Mouse (Mus musculus) forebrain, postnatal 0 days (tissue): ENCODE data around the gene Tbxa2r. TPM values are rescaled to one million over a fixed set of nuclear protein-coding genes. Genes with fewer than 3 reads are reported as not detected.

Source experiments
- ATAC-seq: fragments of 200-750 bp; cut with Nextera tagmentation; 2 replicates; pipeline ENCODE4 v1.8.0; 2017; ENCODE audit warnings: mild to moderate bottlenecking, moderate library complexity
- DNase-seq: peaks from one replicate; pipeline ENCODE4 v3.0.0-alpha.2; 2015
- H3K27ac ChIP-seq: fragments of 300-500 bp; sonication (generic); 2 replicates; pipeline ENCODE4 v1.5.1; 2014; ENCODE audit warnings: low read depth, mild to moderate bottlenecking, antibody characterized with exemption, low read length, moderate library complexity, mixed read lengths
- H3K27me3 ChIP-seq: fragments of 300-500 bp; sonication (generic); 2 replicates; pipeline ENCODE4 v1.6.1; 2014; ENCODE audit warnings: mild to moderate bottlenecking, low read length, mixed read lengths; ENCODE audit not compliant: insufficient read depth
- H3K36me3 ChIP-seq: fragments of 300-500 bp; sonication (generic); 2 replicates; pipeline ENCODE4 v1.6.1; 2014; ENCODE audit warnings: mild to moderate bottlenecking, moderate library complexity; ENCODE audit not compliant: insufficient read depth
- H3K4me1 ChIP-seq: fragments of 300-500 bp; sonication (generic); 2 replicates; pipeline ENCODE4 v1.6.1; 2014; ENCODE audit warnings: antibody characterized with exemption; ENCODE audit not compliant: insufficient read depth
- H3K4me2 ChIP-seq: fragments of 300-500 bp; sonication (generic); 2 replicates; pipeline ENCODE4 v1.6.1; 2014; ENCODE audit warnings: low read depth, mild to moderate bottlenecking, moderate library complexity
- H3K4me3 ChIP-seq: fragments of 300-500 bp; sonication (generic); 2 replicates; pipeline ENCODE4 v1.5.1; 2014; ENCODE audit warnings: low read depth, low read length, mixed read lengths
- H3K9ac ChIP-seq: fragments of 300-500 bp; sonication (generic); 2 replicates; pipeline ENCODE4 v1.6.1; 2014; ENCODE audit warnings: mild to moderate bottlenecking
- H3K9me3 ChIP-seq: fragments of 300-500 bp; sonication (generic); 2 replicates; pipeline ENCODE4 v1.6.1; 2016; ENCODE audit warnings: low read length
- CTCF ChIP-seq: sonication (generic); IDR thresholded peaks from 2 replicates; pipeline ENCODE4 v1.5.1; 2016; ENCODE audit warnings: antibody characterized with exemption, control low read depth, low read depth
- WGBS: fragments of 180-500 bp; shearing (Covaris S2); extraction: QIAGEN DNeasy Blood & Tissue Kit; methylation state at CpG from one replicate; pipeline ENCODE4 v1.1.7; 2014; 5-methylcytosine and 5-hydroxymethylcytosine counted together
- polyA plus RNA-seq: library from polyadenylated mRNA; unstranded; fragments of >200 nt; fragmentation: Nextera tagmentation; extraction: Ambion mirVana; gene quantifications from 2 replicates; pipeline ENCODE4 v1.2.1, GENCODE M21; 2015
- total RNA-seq: library from RNA; depleted of rRNA; stranded (reverse); fragments of >200 nt; gene quantifications from 2 replicates; pipeline ENCODE4 v1.2.3, GENCODE M21; 2014

Tbxa2r gene
- total and polyA plus RNA-seq, 2 experiments from 2014 or later = 3.3 to 3.9 TPM

DNA sequence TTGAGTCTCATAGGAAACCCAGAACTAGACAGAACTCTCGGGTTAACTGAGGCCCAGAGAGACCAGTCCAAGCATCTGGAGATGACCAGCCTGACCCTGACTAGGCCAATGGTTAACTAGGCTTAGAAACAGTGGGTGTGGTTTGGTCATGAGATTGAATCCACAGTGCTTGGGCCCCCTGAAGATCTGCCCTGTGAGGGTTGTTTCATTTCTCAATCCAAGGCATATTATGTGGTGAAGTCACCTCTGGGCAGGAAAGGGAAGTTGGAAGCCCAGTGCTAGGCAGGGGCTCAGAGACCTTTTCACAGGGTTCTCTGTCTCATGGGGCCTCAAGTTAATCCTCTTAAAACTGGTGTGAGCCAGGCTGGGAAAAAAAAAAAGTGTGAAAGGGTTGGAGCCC lies 30.3 kb downstream of the Tbxa2r start:
- H3K36me3 ChIP-seq = 0 out of 2 replicates have a peak, but pooled peaks cover 8% of the 10 kb centered on the region
- no peak overlapping the region for H3K4me3 ChIP-seq
- DNase-seq (no peak), ATAC-seq (no peak)
- WGBS = 56% methylated on average over 1 of the region's 1 CpGs
- H3K9ac ChIP-seq = no peak overlapping the region
- TF ChIP-seq CTCF = no peak
- H3K4me1 ChIP-seq = peaks cover 8% of the 10 kb centered on the region
- H3K4me2 ChIP-seq = peak overlapping the region; percentile 95; the same call in 1 of the 2 replicates
- no peak overlapping the region for H3K27ac ChIP-seq
- H3K27me3 ChIP-seq = 0 out of 2 replicates have a peak, but pooled peaks cover 7% of the 10 kb centered on the region
- H3K9me3 ChIP-seq = no peaks in the 10 kb centered on the region

- ATAC-seq (no peak), DNase-seq (no peak)
- Histone ChIP-seq H3K27me3 (0 out of 2 replicates have a peak, but pooled peaks cover 7% of the 10 kb centered on the region), H3K36me3 (0 out of 2 replicates have a peak, but pooled peaks cover 8% of the 10 kb centered on the region), H3K4me2 (no peak overlapping the region), H3K9me3 (no peaks in the 10 kb centered on the region), H3K4me1 (peaks cover 12% of the 10 kb centered on the region), H3K27ac (no peak overlapping the region), H3K9ac (no peak overlapping the region), H3K4me3 (no peak overlapping the region)
- TF ChIP-seq CTCF = no peak
- 77% methylated on average over 8 of the region's 8 CpGs for WGBS
Measured at GRCm38 (mm10) chr10:81360721-81361120, 32.2 kb downstream of the Tbxa2r start.

DNA sequence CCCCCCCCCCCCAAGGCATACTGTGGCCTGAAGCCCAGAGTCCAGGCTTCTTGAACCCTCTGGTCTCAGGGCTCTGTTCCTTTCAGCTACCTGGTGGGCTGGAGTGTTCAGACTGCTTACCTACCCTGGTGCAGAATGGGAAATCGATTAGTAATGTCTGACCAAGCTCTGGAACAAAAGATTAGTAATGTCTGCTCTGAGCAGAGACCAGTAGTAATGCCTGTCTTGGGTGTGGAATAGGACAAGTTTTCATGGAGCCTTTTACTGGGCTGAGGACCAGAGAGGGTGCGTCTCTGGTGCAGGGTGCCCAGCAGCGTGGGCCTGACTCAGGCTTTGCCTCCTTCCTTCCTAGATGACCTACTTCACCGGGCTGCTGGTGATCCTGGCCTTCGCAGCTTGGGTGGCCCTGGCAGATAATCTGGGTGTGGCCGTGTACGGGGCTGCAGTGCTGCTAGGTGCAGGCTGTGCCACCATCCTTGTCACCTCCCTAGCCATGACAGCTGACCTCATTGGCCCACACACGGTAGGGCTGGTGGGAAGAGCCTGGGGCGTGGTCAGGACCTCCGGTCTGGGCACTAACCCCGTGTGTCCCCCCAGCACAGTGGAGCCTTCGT lies 33.9 kb downstream of the Tbxa2r start:
- 0 out of 2 replicates have a peak, but pooled peaks cover 7% of the 10 kb centered on the region for H3K27me3 ChIP-seq
- H3K36me3 ChIP-seq = peaks cover 20% of the 10 kb centered on the region
- no peak for TF ChIP-seq CTCF
- 81% methylated on average over 12 of the region's 12 CpGs for WGBS
- no peak overlapping the region for H3K27ac ChIP-seq
- H3K4me2 ChIP-seq = no peak overlapping the region
- peaks cover 12% of the 10 kb centered on the region for H3K4me1 ChIP-seq
- no peak for ATAC-seq
- no peak overlapping the region for H3K9ac ChIP-seq
- no peak for DNase-seq
- H3K4me3 ChIP-seq = no peak overlapping the region
- H3K9me3 ChIP-seq = no peaks in the 10 kb centered on the region

GRCm38 (mm10) chr10:81363436-81364346 lies 35.2 kb downstream of the Tbxa2r start:
- ATAC-seq = no peak
- H3K27me3 ChIP-seq = 0 out of 2 replicates have a peak, but pooled peaks cover 7% of the 10 kb centered on the region
- DNase-seq = no peak
- H3K9ac ChIP-seq = no peak overlapping the region; the same call in 1 of the 2 replicates
- no peak overlapping the region; the same call in 1 of the 2 replicates for H3K4me3 ChIP-seq
- H3K4me2 ChIP-seq = peak overlapping the region; percentile 30
- H3K27ac ChIP-seq = no peak overlapping the region
- H3K9me3 ChIP-seq = no peaks in the 10 kb centered on the region
- H3K4me1 ChIP-seq = 0 out of 2 replicates have a peak, but pooled peaks cover 4% of the 10 kb centered on the region
- peaks cover 32% of the 10 kb centered on the region for H3K36me3 ChIP-seq
- 17% methylated on average over 54 of the region's 54 CpGs for WGBS
- no peak for TF ChIP-seq CTCF

- Histone ChIP-seq H3K4me2 (peak overlapping the region; percentile 30), H3K4me3 (no peak overlapping the region), H3K4me1 (0 out of 2 replicates have a peak, but pooled peaks cover 4% of the 10 kb centered on the region), H3K27me3 (0 out of 2 replicates have a peak, but pooled peaks cover 7% of the 10 kb centered on the region), H3K9me3 (no peaks in the 10 kb centered on the region), H3K27ac (no peak overlapping the region), H3K36me3 (peaks cover 42% of the 10 kb centered on the region), H3K9ac (0 out of 2 replicates have a peak overlapping the region, but pooled peaks have one; percentile 6)
- 9% methylated on average over 28 of the region's 28 CpGs for WGBS
- DNase-seq = no peak
- TF ChIP-seq CTCF = no peak
- ATAC-seq = no peak
Measured at GRCm38 (mm10) chr10:81364666-81365065, 36.1 kb downstream of the Tbxa2r start.

GRCm38 (mm10) chr10:81365073-81365472 lies 36.5 kb downstream of the Tbxa2r start:
- no peak overlapping the region for H3K4me3 ChIP-seq
- H3K36me3 ChIP-seq = peaks cover 46% of the 10 kb centered on the region

More at GRCm38 (mm10) chr10:81365073-81365472, 36.5 kb downstream of the Tbxa2r start:
- H3K4me1 ChIP-seq = 0 out of 2 replicates have a peak, but pooled peaks cover 4% of the 10 kb centered on the region
- no peak overlapping the region for H3K9ac ChIP-seq
- 0 out of 2 replicates have a peak, but pooled peaks cover 7% of the 10 kb centered on the region for H3K27me3 ChIP-seq
- H3K27ac ChIP-seq = no peak overlapping the region
- no peaks in the 10 kb centered on the region for H3K9me3 ChIP-seq
- no peak for DNase-seq
- TF ChIP-seq CTCF = no peak
- no peak; the same call in 1 of the 2 replicates for ATAC-seq
- no peak overlapping the region for H3K4me2 ChIP-seq
- WGBS = 33% methylated on average over 4 of the region's 4 CpGs
